Mouse (Mus musculus): Measurements from ENCODE around the gene Acadvl. TPM values are rescaled to one million over a fixed set of nuclear protein-coding genes. Genes with fewer than 3 reads are reported as not detected.

Gene Acadvl
- polyA plus RNA-seq, 1 experiment from 2014 or later, result 215 TPM

DNA sequence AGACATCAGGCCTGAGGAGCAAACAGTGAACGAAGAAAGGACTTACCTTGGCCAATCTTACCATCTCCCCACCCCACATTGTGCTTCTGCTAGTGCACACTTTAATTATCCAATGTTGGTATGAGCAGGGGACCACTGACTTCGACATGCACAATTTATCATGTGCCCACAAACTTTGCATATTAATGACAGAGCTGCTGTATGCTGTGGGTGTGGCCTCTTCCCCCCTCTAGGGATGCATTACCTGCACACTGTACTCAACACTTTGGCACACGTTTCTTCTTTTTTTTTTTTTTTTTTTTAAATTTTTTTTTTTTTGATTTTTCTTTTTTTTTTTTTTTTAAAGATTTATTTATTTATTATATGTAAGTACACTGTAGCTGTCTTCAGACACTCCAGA lies 44.4 kb downstream of the Acadvl start:
- Histone ChIP-seq H3K4me3 (ENCODE audit: low read depth, low read length) (no peak overlapping the region), H3K27me3 (replicated peaks; ENCODE audit: control insufficient read depth, insufficient read depth, low read length) (no peaks in the 10 kb centered on the region), H3K9me3 (ENCODE audit: control insufficient read depth) (no peaks in the 10 kb centered on the region), H3K4me2 (replicated peaks; ENCODE audit: low read depth) (0 out of 2 replicates have a peak overlapping the region, but pooled peaks have one; percentile 2), H3K4me1 (replicated peaks; ENCODE audit: control insufficient read depth, insufficient read depth, low read length) (no peaks in the 10 kb centered on the region), H3K9ac (ENCODE audit: low read depth, low read length) (no peak overlapping the region), H3K36me3 (ENCODE audit: control insufficient read depth, insufficient read depth) (peaks cover 40% of the 10 kb centered on the region), H3K27ac (ENCODE audit: low read depth, low read length) (peak overlapping the region; percentile 17; the same call in 1 of the 2 replicates)
- ATAC-seq, result no peak
- TF ChIP-seq CTCF (IDR thresholded peaks at IDR 0.05; ENCODE audit: low read depth), result no peak
- WGBS, result 47% methylated on average over 3 of the region's 3 CpGs

DNA sequence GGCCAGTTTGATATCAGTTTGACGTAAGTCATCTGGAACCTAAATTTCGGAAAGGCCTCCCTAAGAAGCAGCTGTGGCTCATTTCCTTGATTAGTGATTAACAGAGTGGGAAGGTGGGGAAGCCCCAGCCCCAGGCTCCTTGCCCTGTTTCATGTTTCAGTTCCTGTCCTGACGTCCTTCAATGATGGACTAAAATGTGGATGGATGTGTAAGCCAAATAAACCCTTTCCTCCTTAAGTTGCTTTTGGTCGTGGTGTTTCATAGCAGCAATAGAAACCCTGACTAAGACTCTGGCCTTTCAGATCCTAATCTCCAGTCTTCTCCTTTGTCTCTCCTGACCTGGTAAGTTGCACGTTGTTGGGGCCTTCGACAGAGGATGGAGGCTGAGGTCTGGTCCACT lies 45.0 kb downstream of the Acadvl start:
- peak overlapping the region; percentile 17; the same call in 1 of the 2 replicates for H3K27ac ChIP-seq (ENCODE audit: low read depth, low read length)
- peaks cover 35% of the 10 kb centered on the region for H3K36me3 ChIP-seq (ENCODE audit: control insufficient read depth, insufficient read depth)
- TF ChIP-seq CTCF (IDR thresholded peaks at IDR 0.05; ENCODE audit: low read depth), result no peak

GRCm38 (mm10) chr11:69968793-69969192 lies 46.4 kb downstream of the Acadvl start:
- Histone ChIP-seq H3K4me3 (ENCODE audit: low read depth, low read length) (no peak overlapping the region), H3K36me3 (ENCODE audit: control insufficient read depth, insufficient read depth) (peaks cover 27% of the 10 kb centered on the region), H3K4me2 (replicated peaks; ENCODE audit: low read depth) (peak overlapping the region; percentile 70), H3K27ac (ENCODE audit: low read depth, low read length) (peak overlapping the region; percentile 96), H3K4me1 (replicated peaks; ENCODE audit: control insufficient read depth, insufficient read depth, low read length) (no peaks in the 10 kb centered on the region), H3K27me3 (replicated peaks; ENCODE audit: control insufficient read depth, insufficient read depth, low read length) (0 out of 2 replicates have a peak, but pooled peaks cover 4% of the 10 kb centered on the region), H3K9me3 (ENCODE audit: control insufficient read depth) (no peaks in the 10 kb centered on the region), H3K9ac (ENCODE audit: low read depth, low read length) (no peak overlapping the region)
- TF ChIP-seq CTCF (IDR thresholded peaks at IDR 0.05; ENCODE audit: low read depth), result no peak
- peak; percentile 49 for ATAC-seq
- WGBS, result 33% methylated on average over 4 of the region's 4 CpGs

More for the DNA sequence above, 45.0 kb downstream of the Acadvl start:
- WGBS, result 41% methylated on average over 6 of the region's 6 CpGs
- Histone ChIP-seq H3K4me2 (replicated peaks; ENCODE audit: low read depth) (0 out of 2 replicates have a peak overlapping the region, but pooled peaks have one; percentile 2), H3K4me1 (replicated peaks; ENCODE audit: control insufficient read depth, insufficient read depth, low read length) (no peaks in the 10 kb centered on the region), H3K4me3 (ENCODE audit: low read depth, low read length) (no peak overlapping the region), H3K27me3 (replicated peaks; ENCODE audit: control insufficient read depth, insufficient read depth, low read length) (0 out of 2 replicates have a peak, but pooled peaks cover 3% of the 10 kb centered on the region), H3K9ac (ENCODE audit: low read depth, low read length) (no peak overlapping the region), H3K9me3 (ENCODE audit: control insufficient read depth) (no peaks in the 10 kb centered on the region)
- no peak for ATAC-seq

DNA sequence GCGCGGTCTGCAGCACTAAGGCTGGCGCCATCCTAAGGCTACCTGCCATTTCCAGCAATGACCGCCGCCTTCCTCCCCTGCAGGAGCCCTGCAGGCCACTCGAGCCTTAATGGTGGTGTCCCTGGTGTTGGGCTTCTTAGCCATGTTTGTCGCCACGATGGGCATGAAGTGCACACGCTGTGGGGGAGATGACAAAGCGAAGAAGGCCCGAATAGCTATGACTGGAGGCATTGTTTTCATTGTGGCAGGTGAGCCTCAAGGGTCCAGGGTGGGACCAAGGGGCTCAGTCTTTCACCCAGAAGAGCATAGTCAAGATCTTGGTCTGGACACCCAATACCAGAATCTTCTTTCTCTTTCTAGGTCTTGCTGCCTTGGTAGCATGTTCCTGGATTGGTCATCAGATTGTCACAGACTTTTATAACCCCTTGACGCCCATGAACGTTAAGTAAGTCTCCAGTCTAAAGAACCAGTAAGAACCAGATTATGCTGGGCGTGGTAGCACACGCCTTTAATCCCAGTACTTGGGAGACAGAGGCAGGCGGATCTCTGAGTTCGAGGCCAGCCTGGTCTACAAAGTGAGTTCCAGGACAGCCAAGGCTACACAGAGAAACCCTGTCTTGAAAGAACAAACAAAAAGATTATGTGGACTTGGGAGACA lies 48.2 kb downstream of the Acadvl start:
- Histone ChIP-seq H3K4me2 (replicated peaks; ENCODE audit: low read depth) (peak overlapping the region; percentile 70), H3K9ac (ENCODE audit: low read depth, low read length) (peak overlapping the region; percentile 90), H3K27me3 (replicated peaks; ENCODE audit: control insufficient read depth, insufficient read depth, low read length) (0 out of 2 replicates have a peak, but pooled peaks cover 4% of the 10 kb centered on the region), H3K4me1 (replicated peaks; ENCODE audit: control insufficient read depth, insufficient read depth, low read length) (no peaks in the 10 kb centered on the region), H3K36me3 (ENCODE audit: control insufficient read depth, insufficient read depth) (peaks cover 12% of the 10 kb centered on the region), H3K9me3 (ENCODE audit: control insufficient read depth) (no peaks in the 10 kb centered on the region), H3K4me3 (ENCODE audit: low read depth, low read length) (peak overlapping the region; percentile 68), H3K27ac (ENCODE audit: low read depth, low read length) (peak overlapping the region; percentile 96)
- TF ChIP-seq CTCF (IDR thresholded peaks at IDR 0.05; ENCODE audit: low read depth), result no peak
- WGBS, result 19% methylated on average over 17 of the region's 17 CpGs
- no peak for ATAC-seq

- H3K27ac ChIP-seq (ENCODE audit: low read depth, low read length), result peak overlapping the region; percentile 96
- peak overlapping the region; percentile 70 for H3K4me2 ChIP-seq (replicated peaks; ENCODE audit: low read depth)
- no peaks in the 10 kb centered on the region for H3K4me1 ChIP-seq (replicated peaks; ENCODE audit: control insufficient read depth, insufficient read depth, low read length)
- 0 out of 2 replicates have a peak, but pooled peaks cover 4% of the 10 kb centered on the region for H3K27me3 ChIP-seq (replicated peaks; ENCODE audit: control insufficient read depth, insufficient read depth, low read length)
- H3K9me3 ChIP-seq (ENCODE audit: control insufficient read depth), result no peaks in the 10 kb centered on the region
- WGBS, result 1% methylated on average over 59 of the region's 59 CpGs
- peak; percentile 69 for ATAC-seq
- H3K4me3 ChIP-seq (ENCODE audit: low read depth, low read length), result peak overlapping the region; percentile 68
- peaks cover 11% of the 10 kb centered on the region for H3K36me3 ChIP-seq (ENCODE audit: control insufficient read depth, insufficient read depth)
- no peak for TF ChIP-seq CTCF (IDR thresholded peaks at IDR 0.05; ENCODE audit: low read depth)
- peak overlapping the region; percentile 90 for H3K9ac ChIP-seq (ENCODE audit: low read depth, low read length)
Measured at GRCm38 (mm10) chr11:69966006-69966859, 49.0 kb downstream of the Acadvl start.

Measured in intestine, postnatal 0 days (tissue).